Mouse (Mus musculus) limb, embryonic 14.5 days (tissue): ENCODE data around the gene Ccdc33. TPM values are rescaled to one million over a fixed set of nuclear protein-coding genes. Genes with fewer than 3 reads are reported as not detected.

Experiments
- ATAC-seq: fragments of 200-750 bp; cut with Nextera tagmentation; 2 replicates; pipeline ENCODE4 v1.8.0; 2017; ENCODE audit warnings: low read depth, moderate number of reproducible peaks, moderate TSS enrichment; ENCODE audit not compliant: low FRiP score
- DNase-seq: peaks from one replicate; pipeline ENCODE4 v3.0.0-alpha.2; 2015; ENCODE audit warnings: low spot score
- H3K27ac ChIP-seq: fragments of 300-500 bp; sonication (generic); replicated peaks from 2 replicates; pipeline ENCODE4 v1.5.1; 2014; ENCODE audit warnings: low read depth, mild to moderate bottlenecking, low read length, moderate library complexity, mixed read lengths
- H3K27me3 ChIP-seq: fragments of 300-500 bp; sonication (generic); 2 replicates; pipeline ENCODE4 v1.6.1; 2014; ENCODE audit warnings: low read length, mixed read lengths; ENCODE audit not compliant: control insufficient read depth, insufficient read depth
- H3K36me3 ChIP-seq: fragments of 300-500 bp; sonication (generic); 2 replicates; pipeline ENCODE4 v1.6.1; 2014; ENCODE audit warnings: mild to moderate bottlenecking, low read length, moderate library complexity, mixed read lengths; ENCODE audit not compliant: control insufficient read depth, insufficient read depth
- H3K4me1 ChIP-seq: fragments of 300-500 bp; sonication (generic); 2 replicates; pipeline ENCODE4 v1.6.1; 2014; ENCODE audit warnings: antibody characterized with exemption, low read length, mixed read lengths; ENCODE audit not compliant: control insufficient read depth, insufficient read depth
- H3K4me2 ChIP-seq: fragments of 300-500 bp; sonication (generic); replicated peaks from 2 replicates; pipeline ENCODE4 v1.6.1; 2014; ENCODE audit warnings: low read depth, mild to moderate bottlenecking, low read length, moderate library complexity; ENCODE audit not compliant: severe bottlenecking
- H3K4me3 ChIP-seq: fragments of 300-500 bp; sonication (generic); replicated peaks from 2 replicates; pipeline ENCODE4 v1.5.1; 2014; ENCODE audit warnings: low read length
- H3K9ac ChIP-seq: fragments of 300-500 bp; sonication (generic); 2 replicates; pipeline ENCODE4 v1.6.1; 2014; ENCODE audit warnings: mild to moderate bottlenecking, low read depth, low read length, moderate library complexity; ENCODE audit not compliant: severe bottlenecking
- H3K9me3 ChIP-seq: fragments of 300-500 bp; sonication (generic); 2 replicates; pipeline ENCODE4 v1.6.1; 2016; ENCODE audit warnings: low read length; ENCODE audit not compliant: control insufficient read depth
- POLR2A ChIP-seq: fragments of 200-500 bp; IDR thresholded peaks from 2 replicates; pipeline ENCODE4 v1.8.0; 2012; ENCODE audit warnings: inconsistent platforms, mild to moderate bottlenecking, moderate library complexity, borderline replicate concordance; ENCODE audit not compliant: insufficient read depth, insufficient read length; ENCODE audit errors: extremely low read depth
- WGBS: fragments of 180-500 bp; shearing (Covaris S2); extraction: QIAGEN DNeasy Blood & Tissue Kit; methylation state at CpG from one replicate; pipeline ENCODE4 v1.1.7; 2014; 5-methylcytosine and 5-hydroxymethylcytosine counted together
- polyA plus RNA-seq, 2 experiments: library from polyadenylated mRNA; depleted of rRNA in 1 of 2; stranded (reverse) in 1 of 2; unstranded in 1 of 2; fragments of >200 nt; fragmentation: Nextera tagmentation in 1 of 2; extraction: Ambion mirVana in 1 of 2; gene quantifications; 2 replicates each; pipeline versions ENCODE4 v1.2.1 to v1.2.3; 2012 to 2014

Ccdc33 gene
- polyA plus RNA-seq, 2 experiments: 0.11 TPM; not detected in 1

- Histone ChIP-seq H3K9ac (no peak overlapping the region), H3K27ac (no peak overlapping the region), H3K36me3 (no peaks in the 10 kb centered on the region), H3K9me3 (no peaks in the 10 kb centered on the region), H3K4me2 (no peak overlapping the region), H3K4me1 (peaks cover 17% of the 10 kb centered on the region), H3K27me3 (no peaks in the 10 kb centered on the region), H3K4me3 (no peak overlapping the region)
- DNase-seq (no peak), ATAC-seq (no peak)
- 72% methylated on average over 7 of the region's 7 CpGs for WGBS
- no peak for TF ChIP-seq POLR2A
Measured at GRCm38 (mm10) chr9:58092581-58093269, 25.9 kb downstream of the Ccdc33 start.

GRCm38 (mm10) chr9:58091623-58092425, 26.8 kb downstream of the Ccdc33 start:
- Histone ChIP-seq H3K9ac (no peak overlapping the region), H3K27ac (no peak overlapping the region), H3K36me3 (no peaks in the 10 kb centered on the region), H3K4me3 (no peak overlapping the region), H3K27me3 (no peaks in the 10 kb centered on the region), H3K4me2 (no peak overlapping the region), H3K4me1 (peaks cover 21% of the 10 kb centered on the region), H3K9me3 (no peaks in the 10 kb centered on the region)
- no peak for TF ChIP-seq POLR2A
- WGBS: 9% methylated on average over 4 of the region's 4 CpGs
- peak; percentile 78 for DNase-seq
- ATAC-seq: peak; percentile 87

- no peak overlapping the region for H3K27ac ChIP-seq
- H3K4me1 ChIP-seq: peaks cover 48% of the 10 kb centered on the region
- H3K36me3 ChIP-seq: no peaks in the 10 kb centered on the region
- no peak for DNase-seq
- no peak for ATAC-seq
- no peak overlapping the region for H3K9ac ChIP-seq
- H3K4me3 ChIP-seq: no peak overlapping the region
- no peaks in the 10 kb centered on the region; the same call in 1 of the 2 replicates for H3K27me3 ChIP-seq
- no peak overlapping the region for H3K4me2 ChIP-seq
- no peak for TF ChIP-seq POLR2A
- WGBS: 64% methylated on average over 7 of the region's 7 CpGs
- H3K9me3 ChIP-seq: no peaks in the 10 kb centered on the region
Measured at GRCm38 (mm10) chr9:58087277-58087998, 31.2 kb downstream of the Ccdc33 start.

- Histone ChIP-seq H3K36me3 (no peaks in the 10 kb centered on the region), H3K4me3 (no peak overlapping the region), H3K27ac (no peak overlapping the region), H3K4me1 (peaks cover 42% of the 10 kb centered on the region), H3K9me3 (no peaks in the 10 kb centered on the region), H3K4me2 (no peak overlapping the region), H3K9ac (0 out of 2 replicates have a peak overlapping the region, but pooled peaks have one; percentile 4), H3K27me3 (no peaks in the 10 kb centered on the region; the same call in 1 of the 2 replicates)
- no peak for ATAC-seq
- TF ChIP-seq POLR2A: no peak
- 49% methylated on average over 7 of the region's 7 CpGs for WGBS
- DNase-seq: no peak
Measured at GRCm38 (mm10) chr9:58086861-58087260, 31.8 kb downstream of the Ccdc33 start.

GRCm38 (mm10) chr9:58086203-58086602, 32.4 kb downstream of the Ccdc33 start:
- Histone ChIP-seq H3K4me3 (no peak overlapping the region), H3K4me2 (no peak overlapping the region), H3K9ac (0 out of 2 replicates have a peak overlapping the region, but pooled peaks have one; percentile 4), H3K27me3 (no peaks in the 10 kb centered on the region; the same call in 1 of the 2 replicates), H3K36me3 (no peaks in the 10 kb centered on the region), H3K27ac (no peak overlapping the region), H3K9me3 (no peaks in the 10 kb centered on the region), H3K4me1 (peaks cover 38% of the 10 kb centered on the region)
- no peak for TF ChIP-seq POLR2A
- 14% methylated on average over 9 of the region's 9 CpGs for WGBS
- DNase-seq: peak; percentile 47
- ATAC-seq: peak; percentile 34; the same call in 1 of the 2 replicates
